Comparison of ENCODE assay signal across 8 mouse cellular contexts in the genomic region with DNA sequence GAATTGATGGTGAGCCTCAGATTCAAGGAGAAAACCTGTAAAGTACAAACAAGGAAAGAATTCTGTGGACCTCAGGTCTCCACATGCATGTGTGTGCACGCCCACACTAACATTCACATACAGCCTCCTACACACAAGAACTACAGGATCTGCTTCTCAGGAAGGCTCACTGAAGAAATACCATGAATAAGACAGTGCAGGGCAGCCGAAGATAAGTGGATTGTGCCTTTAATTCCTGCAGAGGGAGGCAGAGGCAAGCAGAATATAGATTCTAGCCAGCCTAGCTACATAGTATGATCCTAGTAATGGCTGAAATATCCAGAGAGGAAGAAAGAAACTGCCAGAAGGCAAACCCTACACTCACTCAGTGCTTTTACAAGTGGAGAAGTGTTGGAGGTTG. TPM values are rescaled to one million over a fixed set of nuclear protein-coding genes. Genes with fewer than 3 reads are reported as not detected.
DNase-seq lines count a peak whose midpoint lies in the region; ATAC-seq lines count a peak whose summit lies in the region.

No protein-coding gene starts in this region.

- no peak overlapping the region for H3K4me3 ChIP-seq in kidney, embryonic 14.5 days (ENCODE audit: low read length)
- no peak overlapping the region for H3K4me3 ChIP-seq in forebrain, embryonic 16.5 days (replicated peaks; ENCODE audit: low read length)
- H3K4me3 ChIP-seq in midbrain, embryonic 16.5 days (ENCODE audit: low read depth, low read length): no peak overlapping the region

- no peak overlapping the region for H3K4me2 ChIP-seq in kidney, embryonic 14.5 days (replicated peaks; ENCODE audit: low read depth, low read length)
- no peak overlapping the region for H3K4me2 ChIP-seq in forebrain, embryonic 16.5 days (ENCODE audit: low read length)
- no peak overlapping the region for H3K4me2 ChIP-seq in midbrain, embryonic 16.5 days (ENCODE audit: low read length)

- peak; percentile 25; the same call in 1 of the 2 replicates for ATAC-seq in kidney, embryonic 14.5 days (ENCODE audit: low FRiP score, low TSS enrichment)
- ATAC-seq in forebrain, embryonic 16.5 days: peak; percentile 45; the same call in 1 of the 2 replicates
- peak; percentile 52 for ATAC-seq in midbrain, embryonic 16.5 days

- DNase-seq in kidney, postnatal 25 days: no peak
- DNase-seq in MN1 (ENCODE audit: low spot score): peak; percentile 67
- no peak for DNase-seq in thymus, adult 18-20 months
- DNase-seq in urinary bladder, postnatal 4 days (ENCODE audit: low spot score in 2 of 2): no peak
- no peak for DNase-seq in adrenal gland, postnatal 25 days

- 0 out of 2 replicates have a peak, but pooled peaks cover 2% of the 10 kb centered on the region for H3K36me3 ChIP-seq in kidney, embryonic 14.5 days (ENCODE audit: control insufficient read depth, insufficient read depth, low read length)
- no peaks in the 10 kb centered on the region for H3K36me3 ChIP-seq in forebrain, embryonic 16.5 days (ENCODE audit: control insufficient read depth, insufficient read depth)
- H3K36me3 ChIP-seq in midbrain, embryonic 16.5 days (ENCODE audit: control insufficient read depth, insufficient read depth, low read length): no peaks in the 10 kb centered on the region

- 48% methylated on average over 2 of the region's 2 CpGs for WGBS in kidney, embryonic 14.5 days
- WGBS in forebrain, embryonic 16.5 days: 65% methylated on average over 2 of the region's 2 CpGs
- WGBS in midbrain, embryonic 16.5 days: 59% methylated on average over 2 of the region's 2 CpGs

- no peaks in the 10 kb centered on the region for H3K9me3 ChIP-seq in kidney, embryonic 14.5 days (ENCODE audit: control insufficient read depth, low read length)
- H3K9me3 ChIP-seq in forebrain, embryonic 16.5 days (ENCODE audit: control insufficient read depth, low read length): no peaks in the 10 kb centered on the region
- H3K9me3 ChIP-seq in midbrain, embryonic 16.5 days (replicated peaks; ENCODE audit: control insufficient read depth, low read length, poor library complexity, severe bottlenecking): no peaks in the 10 kb centered on the region

- no peaks in the 10 kb centered on the region; the same call in 1 of the 2 replicates for H3K27me3 ChIP-seq in kidney, embryonic 14.5 days (ENCODE audit: control insufficient read depth, insufficient read depth, low read length)
- no peaks in the 10 kb centered on the region for H3K27me3 ChIP-seq in forebrain, embryonic 16.5 days (replicated peaks; ENCODE audit: control insufficient read depth, insufficient read depth, low read length)
- no peaks in the 10 kb centered on the region for H3K27me3 ChIP-seq in midbrain, embryonic 16.5 days (ENCODE audit: control insufficient read depth, insufficient read depth, low read depth, low read length)

- peaks cover 8% of the 10 kb centered on the region for H3K4me1 ChIP-seq in kidney, embryonic 14.5 days (ENCODE audit: control insufficient read depth, insufficient read depth, low read length)
- peaks cover 14% of the 10 kb centered on the region for H3K4me1 ChIP-seq in forebrain, embryonic 16.5 days (replicated peaks; ENCODE audit: control insufficient read depth, insufficient read depth, low read length)
- peaks cover 15% of the 10 kb centered on the region for H3K4me1 ChIP-seq in midbrain, embryonic 16.5 days (ENCODE audit: control insufficient read depth, insufficient read depth, low read length)

- 0 out of 2 replicates have a peak overlapping the region, but pooled peaks have one; percentile 13 for H3K27ac ChIP-seq in kidney, embryonic 14.5 days (ENCODE audit: low read depth, low read length)
- no peak overlapping the region for H3K27ac ChIP-seq in forebrain, embryonic 16.5 days (ENCODE audit: low read length)
- H3K27ac ChIP-seq in midbrain, embryonic 16.5 days (ENCODE audit: low read length): no peak overlapping the region

- H3K9ac ChIP-seq in kidney, embryonic 14.5 days (ENCODE audit: low read depth, low read length): no peak overlapping the region
- no peak overlapping the region for H3K9ac ChIP-seq in forebrain, embryonic 16.5 days (replicated peaks; ENCODE audit: low read depth, low read length)
- no peak overlapping the region for H3K9ac ChIP-seq in midbrain, embryonic 16.5 days (ENCODE audit: low read depth, low read length)

RNA-seq across cellular contexts. Expression of gene Ube2l3, which starts 0.5 kb away (rescaled TPM):
- 376 and 405 TPM in 2 replicates for polyA plus RNA-seq in kidney, embryonic 14.5 days (2014; fragmentation: Nextera tagmentation; extraction: Ambion mirVana)
- polyA plus RNA-seq in forebrain, embryonic 16.5 days (2015; fragmentation: Nextera tagmentation; extraction: Ambion mirVana): 298 and 325 TPM in 2 replicates
- polyA plus RNA-seq in midbrain, embryonic 16.5 days (2015; fragmentation: Nextera tagmentation; extraction: Ambion mirVana): 264 and 291 TPM in 2 replicates
- 194 and 282 TPM in 2 replicates for total RNA-seq in adrenal gland, postnatal 25 days (2021)

RNA-seq across cellular contexts. Expression of gene Rimbp3, which starts 6.4 kb away (rescaled TPM):
- polyA plus RNA-seq in kidney, embryonic 14.5 days (2014; fragmentation: Nextera tagmentation; extraction: Ambion mirVana): 0.27 and 0.37 TPM in 2 replicates
- 1.8 and 2.3 TPM in 2 replicates for polyA plus RNA-seq in forebrain, embryonic 16.5 days (2015; fragmentation: Nextera tagmentation; extraction: Ambion mirVana)
- polyA plus RNA-seq in midbrain, embryonic 16.5 days (2015; fragmentation: Nextera tagmentation; extraction: Ambion mirVana): 2.3 and 2.7 TPM in 2 replicates
- total RNA-seq in adrenal gland, postnatal 25 days (2021): 0.06 TPM in 1 of 2 replicates, not detected in the other

RNA-seq across cellular contexts. Expression of gene Hic2, which starts 31.4 kb away (rescaled TPM):
- 4.0 and 4.3 TPM in 2 replicates for polyA plus RNA-seq in kidney, embryonic 14.5 days (2014; fragmentation: Nextera tagmentation; extraction: Ambion mirVana)
- 7.1 and 9.4 TPM in 2 replicates for polyA plus RNA-seq in forebrain, embryonic 16.5 days (2015; fragmentation: Nextera tagmentation; extraction: Ambion mirVana)
- polyA plus RNA-seq in midbrain, embryonic 16.5 days (2015; fragmentation: Nextera tagmentation; extraction: Ambion mirVana): 7.6 and 9.5 TPM in 2 replicates
- total RNA-seq in adrenal gland, postnatal 25 days (2021): 2.3 and 2.6 TPM in 2 replicates

RNA-seq across cellular contexts. Expression of gene Ccdc116, which starts 54.9 kb away (rescaled TPM):
- 0.54 and 0.91 TPM in 2 replicates for polyA plus RNA-seq in kidney, embryonic 14.5 days (2014; fragmentation: Nextera tagmentation; extraction: Ambion mirVana)
- 1.7 and 2.4 TPM in 2 replicates for polyA plus RNA-seq in forebrain, embryonic 16.5 days (2015; fragmentation: Nextera tagmentation; extraction: Ambion mirVana)
- 3.3 and 4.4 TPM in 2 replicates for polyA plus RNA-seq in midbrain, embryonic 16.5 days (2015; fragmentation: Nextera tagmentation; extraction: Ambion mirVana)
- total RNA-seq in adrenal gland, postnatal 25 days (2021): 0.39 TPM in 1 of 2 replicates, not detected in the other

RNA-seq across cellular contexts. Expression of gene Ydjc, which starts 57.6 kb away (rescaled TPM):
- polyA plus RNA-seq in kidney, embryonic 14.5 days (2014; fragmentation: Nextera tagmentation; extraction: Ambion mirVana): 9.1 and 11.9 TPM in 2 replicates
- 26.2 and 32.9 TPM in 2 replicates for polyA plus RNA-seq in forebrain, embryonic 16.5 days (2015; fragmentation: Nextera tagmentation; extraction: Ambion mirVana)
- polyA plus RNA-seq in midbrain, embryonic 16.5 days (2015; fragmentation: Nextera tagmentation; extraction: Ambion mirVana): 42.0 and 51.3 TPM in 2 replicates
- total RNA-seq in adrenal gland, postnatal 25 days (2021): 4.5 and 7.0 TPM in 2 replicates
